Mouse (Mus musculus) regulatory T cell (primary cell): ENCODE results near the gene Rbms1.

Source experiments
- in situ Hi-C: fragments of 300-600 bp; cut with MboI, MseI; formaldehyde crosslinking; loops from one replicate; pipeline ENCODE4 v1.15.1; 2025; ENCODE audit warnings: high pct_unique_total_duplicates

The Rbms1 gene

GRCm38 (mm10) chr2:60962671-60963421 is at the start of gene Rbms1:
Gene Rbms1 (minus strand): TSS chr2:60963192.
- in situ Hi-C loops: no loop called here

- in situ Hi-C loops: no loop called here
These were observed 49.3 kb upstream of the Rbms1 start for GRCm38 (mm10) chr2:61012249-61012828.

GRCm38 (mm10) chr2:60986286-60986685 is 23.3 kb upstream of the Rbms1 start:
- in situ Hi-C loops: no loop called here

- in situ Hi-C loops: no loop called here
These were observed 15.7 kb upstream of the Rbms1 start for GRCm38 (mm10) chr2:60978538-60979313.

- in situ Hi-C loops: no loop called here
These were observed 9.3 kb upstream of the Rbms1 start for GRCm38 (mm10) chr2:60972189-60972814.

- in situ Hi-C loops: no loop called here
These were observed 624 bp upstream of the Rbms1 start for GRCm38 (mm10) chr2:60963616-60964015.

GRCm38 (mm10) chr2:60962001-60962670 is 856 bp downstream of the Rbms1 start:
- in situ Hi-C loops: no loop called here

- in situ Hi-C loops: no loop called here
These were observed 1.7 kb downstream of the Rbms1 start for GRCm38 (mm10) chr2:60961281-60961680.

GRCm38 (mm10) chr2:60948241-60948640 is 14.8 kb downstream of the Rbms1 start:
- in situ Hi-C loops: no loop called here

- in situ Hi-C loops: no loop called here
These were observed 15.2 kb downstream of the Rbms1 start for GRCm38 (mm10) chr2:60947817-60948216.

- in situ Hi-C loops: no loop called here
These were observed 22.5 kb downstream of the Rbms1 start for GRCm38 (mm10) chr2:60940454-60940961.

- in situ Hi-C loops: no loop called here
These were observed 23.0 kb downstream of the Rbms1 start for GRCm38 (mm10) chr2:60939957-60940356.

- in situ Hi-C loops: no loop called here
These were observed 26.1 kb downstream of the Rbms1 start for GRCm38 (mm10) chr2:60936910-60937309.

- in situ Hi-C loops: no loop called here
These were observed 34.0 kb downstream of the Rbms1 start for GRCm38 (mm10) chr2:60928948-60929347.

GRCm38 (mm10) chr2:60927906-60928775 is 34.9 kb downstream of the Rbms1 start:
- in situ Hi-C loops: no loop called here

GRCm38 (mm10) chr2:60925063-60925462 is 37.9 kb downstream of the Rbms1 start:
- in situ Hi-C loops: no loop called here

GRCm38 (mm10) chr2:60923756-60924544 is 39.0 kb downstream of the Rbms1 start:
- in situ Hi-C loops: no loop called here

- in situ Hi-C loops: no loop called here
These were observed 39.9 kb downstream of the Rbms1 start for GRCm38 (mm10) chr2:60923111-60923510.

GRCm38 (mm10) chr2:60922351-60922750 is 40.6 kb downstream of the Rbms1 start:
- in situ Hi-C loops: no loop called here

- in situ Hi-C loops: no loop called here
These were observed 42.9 kb downstream of the Rbms1 start for GRCm38 (mm10) chr2:60920076-60920475.
